Mouse (Mus musculus) urinary bladder, postnatal 14 days (tissue): ENCODE measurements around the gene Tlcd1.

ENCODE experiments used
- DNase-seq: peaks from one replicate; pipeline ENCODE4 v3.0.0; 2021; ENCODE audit warnings: low spot score

Tlcd1 gene

GRCm38 (mm10) chr11:78161968-78162367, 14.5 kb upstream of the Tlcd1 start:
- no peak for DNase-seq

GRCm38 (mm10) chr11:78162504-78162903, 14.0 kb upstream of the Tlcd1 start:
- no peak for DNase-seq

GRCm38 (mm10) chr11:78163045-78163444, 13.5 kb upstream of the Tlcd1 start:
- DNase-seq, result no peak

GRCm38 (mm10) chr11:78163681-78164603, 12.6 kb upstream of the Tlcd1 start:
- DNase-seq, result peak; percentile 62

DNA sequence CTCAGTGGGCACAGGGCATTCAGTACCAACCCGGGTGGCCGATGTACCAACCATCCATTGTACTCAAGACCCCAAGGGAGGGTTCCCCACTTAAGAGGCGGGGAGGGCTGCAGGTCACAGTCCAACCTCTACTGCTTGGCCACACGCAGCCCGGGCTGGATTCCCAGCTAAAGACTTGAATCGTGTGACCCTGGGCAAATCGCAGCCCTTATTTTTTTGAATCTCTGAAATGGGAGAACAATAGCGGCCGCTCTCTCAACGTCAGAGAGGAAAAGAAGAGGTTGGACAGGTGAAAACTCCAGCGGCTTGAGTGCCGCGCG, 11.9 kb upstream of the Tlcd1 start:
- no peak for DNase-seq

DNA sequence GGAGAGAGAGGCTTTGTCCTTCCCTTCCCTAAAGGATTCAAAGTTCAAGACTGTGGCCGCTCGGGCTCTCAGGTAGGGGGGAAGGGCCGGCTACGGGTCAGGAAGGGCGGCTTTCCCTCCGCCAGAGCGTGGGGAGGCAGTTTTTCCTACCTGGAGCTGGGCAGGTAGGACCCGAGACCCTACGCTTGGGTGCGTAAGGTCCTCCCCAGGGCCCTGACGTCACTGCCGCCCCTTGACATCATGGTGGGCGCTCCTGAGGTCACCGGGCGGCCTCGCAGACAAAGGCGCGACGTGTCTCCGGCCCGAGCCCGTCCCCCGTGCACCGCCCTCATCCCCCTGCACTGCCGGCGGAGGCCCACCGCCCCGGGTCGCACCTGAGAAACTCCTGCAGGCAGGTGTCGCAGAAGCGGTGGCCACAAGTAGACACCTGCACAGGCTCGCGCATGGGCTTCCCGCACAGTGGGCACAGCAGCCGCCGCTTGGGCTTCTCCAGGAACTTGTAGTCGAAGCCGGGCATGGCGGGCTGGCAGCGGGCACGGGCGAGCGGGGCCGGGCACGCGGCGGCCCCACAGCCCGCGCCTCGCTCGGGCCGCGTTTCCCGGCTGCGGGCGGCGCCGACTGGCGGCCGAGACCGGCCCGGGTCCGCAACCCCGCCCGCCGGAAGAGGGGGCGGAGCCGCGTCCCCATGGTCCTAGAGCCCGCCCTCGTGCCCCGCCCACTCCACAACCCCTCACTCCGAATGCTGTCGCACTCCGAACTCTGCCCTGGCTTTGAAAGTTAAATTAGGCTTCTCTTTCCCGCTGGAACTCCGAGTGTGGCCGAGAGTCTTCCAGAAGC, 11.4 kb upstream of the Tlcd1 start, which contains the start of gene Traf4:
Traf4 (minus strand) TSS at position 666 of the 837 bp plus-strand sequence.
- DNase-seq, result peak; percentile 88

GRCm38 (mm10) chr11:78165761-78166109, 10.8 kb upstream of the Tlcd1 start:
- peak; percentile 78 for DNase-seq

DNA sequence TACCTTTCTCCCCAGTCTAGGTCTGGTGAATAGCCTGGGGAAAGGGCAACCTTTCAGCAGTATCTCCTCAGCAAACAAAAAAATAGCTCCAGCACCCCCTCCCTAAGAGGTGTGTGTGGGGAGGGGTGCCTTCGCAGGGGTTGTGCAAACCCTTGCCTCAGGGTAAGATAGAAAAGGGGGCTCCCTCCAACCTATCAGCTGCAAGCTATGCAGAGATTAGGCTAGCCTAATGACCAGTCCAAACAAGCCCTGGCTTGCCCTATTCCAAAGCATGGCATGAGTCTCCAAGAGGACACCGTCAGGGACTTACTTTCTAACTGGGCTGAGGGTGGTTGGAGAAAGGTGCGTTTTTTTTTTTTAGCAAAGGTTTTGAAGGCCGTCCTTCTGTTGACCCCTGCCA, 10.3 kb upstream of the Tlcd1 start:
- peak; percentile 76 for DNase-seq

- DNase-seq, result no peak
Measured at GRCm38 (mm10) chr11:78166640-78167039, 9.9 kb upstream of the Tlcd1 start.

DNA sequence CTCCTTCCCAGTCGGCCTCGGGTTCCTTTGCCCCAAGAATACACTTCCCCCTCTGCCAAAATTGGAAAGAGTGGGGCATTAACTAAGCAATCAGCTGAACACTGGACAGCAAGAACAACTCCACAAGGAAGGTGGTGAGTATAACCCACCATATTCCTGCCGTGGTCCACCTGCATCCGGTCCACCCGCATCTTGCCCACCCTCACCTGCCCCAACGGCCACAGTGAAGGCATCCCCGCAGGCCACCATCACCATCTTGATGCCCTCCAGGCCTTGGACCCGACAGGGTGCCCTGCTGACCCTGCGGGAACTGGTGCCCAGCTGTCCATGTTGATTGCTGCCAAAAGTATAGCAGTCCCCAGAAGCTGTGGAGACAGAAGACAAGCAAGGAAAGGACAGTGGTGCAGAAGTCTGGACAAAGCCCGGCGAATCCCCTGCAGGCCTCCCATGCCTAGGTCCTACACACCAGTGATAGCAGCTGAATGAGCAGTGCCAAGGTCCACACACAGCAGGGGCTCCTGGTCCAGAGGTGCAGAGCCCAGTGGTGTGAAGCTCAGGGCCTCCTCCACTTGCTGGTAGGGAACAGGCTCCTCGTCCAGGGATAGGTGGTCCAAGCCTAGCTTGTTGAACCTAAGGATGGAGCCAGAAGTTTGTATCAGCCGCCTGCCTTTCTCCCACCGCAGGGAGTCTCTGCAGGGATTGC, 9.1 kb upstream of the Tlcd1 start:
- DNase-seq, result no peak

DNA sequence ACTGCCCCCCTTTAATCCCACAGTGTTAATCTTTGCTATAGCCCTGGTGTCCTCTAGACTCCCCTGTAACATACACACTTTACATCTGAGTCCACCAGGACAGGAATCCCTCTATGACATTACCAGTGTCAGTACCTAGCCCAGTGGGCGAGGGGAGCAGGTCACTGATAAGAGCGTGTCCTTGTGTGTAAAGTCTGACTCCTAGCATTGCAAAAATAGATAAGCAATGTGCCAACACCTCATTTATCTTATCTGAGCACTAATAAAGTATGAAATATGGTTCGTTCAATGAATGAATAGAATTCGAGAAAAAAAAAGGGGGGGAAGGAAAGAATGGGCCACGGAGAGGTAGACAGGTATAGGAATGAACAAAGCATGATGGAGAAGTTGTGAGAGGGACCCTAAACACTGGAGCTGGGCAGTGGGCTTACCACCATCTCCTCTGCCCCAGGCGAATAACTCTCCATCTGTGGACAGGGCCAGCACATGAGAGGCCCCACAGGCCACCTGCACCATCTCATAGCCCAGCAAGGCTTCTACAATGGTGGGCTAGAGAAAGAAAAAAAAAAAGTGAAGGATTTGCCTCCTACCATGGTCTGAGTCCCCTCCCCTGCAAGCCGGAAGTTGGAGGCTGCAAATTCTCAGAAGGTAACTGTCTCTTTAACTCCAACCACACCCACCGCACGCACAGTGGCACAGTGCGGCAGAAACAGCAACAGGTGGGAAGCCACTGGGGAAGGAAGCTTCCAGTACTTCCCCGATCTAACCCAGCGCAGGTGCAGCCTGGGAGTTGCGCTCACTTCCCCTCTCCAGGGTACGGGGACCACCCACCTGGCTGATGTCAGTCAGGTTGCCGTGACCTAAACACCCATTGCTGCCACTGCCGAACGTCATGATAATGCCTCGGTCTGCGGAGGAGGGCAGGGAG, 7.7 kb upstream of the Tlcd1 start:
- no peak for DNase-seq

GRCm38 (mm10) chr11:78170306-78170705, 6.2 kb upstream of the Tlcd1 start:
- peak; percentile 67 for DNase-seq

DNA sequence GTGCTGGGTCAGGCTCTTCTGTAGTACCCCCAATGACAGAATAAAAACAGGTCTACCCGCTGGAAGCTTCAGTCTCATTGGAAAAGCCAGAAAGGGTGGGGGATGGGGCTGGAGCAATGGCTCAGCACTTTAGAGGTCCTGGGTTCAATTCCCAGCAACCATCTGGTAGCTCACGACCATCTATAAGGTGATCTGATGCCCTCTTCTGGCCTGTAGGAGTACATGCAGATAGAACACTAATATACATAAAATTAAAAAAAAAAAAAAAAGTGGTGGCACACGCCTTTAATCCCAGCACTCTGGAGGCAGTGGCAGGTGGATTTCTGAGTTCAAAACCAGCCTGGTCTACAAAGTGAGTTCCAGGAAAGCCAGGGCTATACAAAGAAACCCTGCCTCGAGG, 5.2 kb upstream of the Tlcd1 start:
- no peak for DNase-seq

DNA sequence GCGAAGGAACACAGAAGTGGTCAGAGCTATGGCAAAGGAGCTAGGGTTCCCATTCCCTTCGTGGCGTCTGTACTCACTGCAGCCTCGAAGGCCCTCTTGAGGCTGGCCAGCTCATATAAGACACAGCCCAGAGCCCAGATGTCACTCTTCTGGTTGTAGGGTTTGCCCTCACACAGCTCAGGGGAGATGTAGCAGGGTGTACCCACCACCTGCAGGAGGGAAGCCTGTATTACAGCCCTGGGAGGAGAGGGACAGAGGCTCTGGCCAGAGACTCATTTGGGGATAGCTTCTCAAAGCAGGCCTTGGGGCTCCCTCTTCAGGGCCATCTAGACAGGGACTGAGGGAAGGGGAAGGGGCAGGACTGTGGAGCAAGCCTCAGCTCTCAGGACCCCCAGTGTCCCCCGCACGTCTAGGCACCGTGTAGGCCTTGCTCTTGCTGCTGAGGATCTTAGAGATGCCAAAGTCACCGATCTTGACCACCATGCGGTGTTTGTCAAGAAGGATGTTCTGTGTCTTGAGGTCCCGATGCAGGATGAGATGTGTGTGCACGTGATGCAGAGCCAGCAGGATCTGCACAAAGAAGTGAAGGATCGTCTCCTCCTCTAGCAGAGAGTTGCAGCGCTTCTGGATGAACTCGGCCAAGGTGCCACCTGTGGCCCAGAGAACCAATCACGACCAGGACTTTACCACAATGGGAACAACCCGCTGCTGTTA, 4.3 kb upstream of the Tlcd1 start:
- DNase-seq, result no peak

DNA sequence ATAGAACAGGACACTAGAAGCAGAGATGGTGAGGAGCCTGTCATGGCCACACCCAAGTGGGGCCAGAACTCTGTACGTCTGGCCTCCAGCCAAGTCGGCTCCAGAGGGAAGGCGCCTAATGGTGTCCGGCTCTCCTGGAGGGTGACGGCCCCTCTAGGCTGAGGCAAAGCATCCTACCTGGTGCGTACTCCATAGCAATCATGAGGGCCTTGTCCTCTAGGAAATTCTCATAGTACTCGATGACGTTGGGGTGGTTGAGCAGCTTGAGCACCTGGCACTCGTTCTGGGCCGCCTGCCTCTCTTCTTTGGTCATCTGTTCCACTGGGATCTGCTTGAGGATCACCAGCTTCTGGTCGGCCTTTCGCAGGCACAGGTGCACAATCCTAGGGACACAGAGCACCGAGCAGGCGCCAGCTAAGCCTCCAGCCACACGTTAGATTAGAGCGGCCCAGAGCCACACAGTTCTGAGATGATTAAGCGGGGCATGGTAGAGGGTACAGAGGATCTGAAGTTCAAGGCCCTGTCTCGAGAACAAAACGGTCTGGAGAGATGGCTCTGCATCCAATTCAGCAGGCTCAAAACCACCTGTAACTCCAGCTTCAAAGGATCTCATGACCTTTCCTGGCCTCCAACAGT, 3.6 kb upstream of the Tlcd1 start:
- DNase-seq, result no peak

DNA sequence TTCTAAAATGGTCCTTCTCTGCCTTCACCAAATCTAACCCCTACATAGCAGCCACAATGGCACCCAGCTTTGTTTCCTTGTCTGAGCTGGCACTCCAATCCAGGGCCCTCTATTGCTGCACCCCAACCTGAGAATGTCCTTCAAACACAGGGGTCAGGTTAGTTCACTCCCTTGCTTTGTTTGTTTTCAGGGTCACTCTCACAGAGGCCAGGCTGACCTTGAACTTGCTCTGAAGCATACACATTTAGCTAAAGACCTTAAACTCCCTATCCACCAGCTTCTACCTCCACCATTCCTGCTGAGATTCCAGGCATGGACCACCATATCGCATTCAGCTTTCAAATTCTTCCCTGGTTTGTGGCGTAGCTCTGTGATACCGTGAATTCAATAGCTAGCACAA, 2.0 kb upstream of the Tlcd1 start:
- DNase-seq, result no peak

DNA sequence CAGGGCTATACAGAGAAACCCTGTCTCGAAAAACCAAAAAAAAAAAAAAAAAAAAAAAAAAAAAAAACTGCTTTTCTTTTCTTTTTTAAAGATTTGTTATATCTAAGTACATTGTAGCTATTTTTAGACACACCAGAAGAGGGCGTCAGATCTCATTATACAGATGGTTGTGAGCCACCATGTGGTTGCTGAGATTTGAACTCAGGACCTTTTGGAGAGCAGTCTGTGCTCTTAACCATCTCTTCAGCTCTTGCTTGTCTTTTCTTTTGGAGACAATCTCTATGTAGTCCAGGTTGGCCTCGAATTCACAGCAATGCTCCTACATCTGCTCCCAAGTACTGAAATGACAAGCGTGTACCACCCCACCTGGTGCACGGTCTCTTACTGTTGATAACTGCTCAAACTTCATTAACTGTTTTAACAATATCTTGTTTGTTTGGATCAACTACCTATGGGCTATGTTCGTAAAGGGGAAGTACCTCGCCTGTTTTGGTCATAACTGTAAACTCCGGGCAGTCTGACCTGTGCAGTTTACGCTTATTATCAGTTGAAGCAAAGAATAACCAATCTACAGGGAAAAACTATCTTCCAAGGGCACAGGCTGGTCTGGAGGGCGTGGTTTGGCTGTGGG, 625 bp upstream of the Tlcd1 start:
- DNase-seq, result no peak

- DNase-seq, result no peak
Measured at GRCm38 (mm10) chr11:78176905-78177331, 407 bp downstream of the Tlcd1 start.

DNA sequence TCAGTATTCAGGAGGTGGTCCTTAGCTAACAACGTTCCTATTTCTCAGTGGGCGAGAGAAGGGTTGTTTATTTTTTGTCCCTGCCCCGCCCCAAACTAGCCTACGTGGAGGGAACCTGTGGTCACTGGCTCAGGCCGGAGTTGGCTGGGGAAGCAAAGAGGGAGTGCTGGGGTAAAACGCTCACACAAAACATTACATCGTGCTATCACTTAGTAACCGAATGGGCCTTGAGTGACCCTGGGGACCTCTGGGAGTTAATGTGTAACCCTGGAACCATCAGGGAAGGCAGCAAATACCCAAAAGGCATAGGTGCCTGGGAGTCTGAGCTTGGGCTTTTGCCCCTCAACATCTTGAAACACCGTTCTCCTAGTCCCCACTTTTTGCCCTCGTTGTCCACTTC, 926 bp downstream of the Tlcd1 start:
- peak; percentile 60 for DNase-seq
